Mouse (Mus musculus) v-Abl transformed pro-B cells (cell line): ENCODE results near the gene Mapkapk2.
"Not testable (repeated sequence)": the region's sequence is repeated elsewhere in the genome, so short reads cannot be mapped to it uniquely, and the experiment has no call there.

Source experiments
- in situ Hi-C, 2 experiments: fragments of 400-800 bp; cut with MboI; formaldehyde crosslinking; loops; one replicate each; pipeline ENCODE4 v1.15.1; 2025; ENCODE audit not compliant: unreplicated experiment in 2 of 2

The Mapkapk2 gene

GRCm38 (mm10) chr1:131024900-131025842 lies 72.5 kb downstream of the Mapkapk2 start:
- in situ Hi-C loops, result no loop called here

GRCm38 (mm10) chr1:131023250-131023858 lies 74.3 kb downstream of the Mapkapk2 start:
- in situ Hi-C loops, result not testable (repeated sequence)

GRCm38 (mm10) chr1:131022591-131023249 lies 74.9 kb downstream of the Mapkapk2 start:
- in situ Hi-C loops, result no loop called here

DNA sequence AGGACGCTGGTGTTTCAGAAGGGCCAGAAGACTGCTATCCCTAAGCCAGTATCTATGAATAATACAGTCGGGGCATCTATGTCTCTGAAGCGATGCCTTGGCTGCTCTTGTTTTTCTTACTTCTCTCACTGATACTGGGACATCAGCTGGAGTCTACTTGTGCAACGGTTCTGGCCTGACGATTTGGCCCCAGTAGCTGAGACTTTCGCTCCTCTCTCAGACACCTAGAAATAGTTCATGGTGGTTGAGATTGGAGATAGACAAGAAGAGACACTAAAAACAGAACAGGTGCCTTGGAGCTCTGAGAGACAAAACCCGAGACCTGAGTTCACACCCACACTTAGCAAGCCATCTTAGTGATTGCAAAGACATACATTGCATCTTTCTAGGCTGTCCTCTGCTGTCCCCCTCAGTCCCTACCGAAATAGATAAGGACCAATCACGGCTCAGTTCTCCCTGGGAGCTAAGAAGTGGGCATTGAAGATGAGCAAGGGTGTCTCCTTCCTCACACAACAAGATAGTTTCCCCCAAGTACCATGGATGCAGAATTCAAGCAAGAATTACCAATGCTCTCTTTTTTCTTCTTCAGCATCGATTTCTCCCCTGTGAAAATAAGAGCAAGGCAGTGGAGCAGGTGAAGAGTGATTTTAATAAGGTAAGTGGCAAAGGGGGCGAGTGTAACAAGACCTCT lies 75.6 kb downstream of the Mapkapk2 start:
- in situ Hi-C loops, result no loop called here

GRCm38 (mm10) chr1:131021438-131021837 lies 76.2 kb downstream of the Mapkapk2 start:
- in situ Hi-C loops, result no loop called here

DNA sequence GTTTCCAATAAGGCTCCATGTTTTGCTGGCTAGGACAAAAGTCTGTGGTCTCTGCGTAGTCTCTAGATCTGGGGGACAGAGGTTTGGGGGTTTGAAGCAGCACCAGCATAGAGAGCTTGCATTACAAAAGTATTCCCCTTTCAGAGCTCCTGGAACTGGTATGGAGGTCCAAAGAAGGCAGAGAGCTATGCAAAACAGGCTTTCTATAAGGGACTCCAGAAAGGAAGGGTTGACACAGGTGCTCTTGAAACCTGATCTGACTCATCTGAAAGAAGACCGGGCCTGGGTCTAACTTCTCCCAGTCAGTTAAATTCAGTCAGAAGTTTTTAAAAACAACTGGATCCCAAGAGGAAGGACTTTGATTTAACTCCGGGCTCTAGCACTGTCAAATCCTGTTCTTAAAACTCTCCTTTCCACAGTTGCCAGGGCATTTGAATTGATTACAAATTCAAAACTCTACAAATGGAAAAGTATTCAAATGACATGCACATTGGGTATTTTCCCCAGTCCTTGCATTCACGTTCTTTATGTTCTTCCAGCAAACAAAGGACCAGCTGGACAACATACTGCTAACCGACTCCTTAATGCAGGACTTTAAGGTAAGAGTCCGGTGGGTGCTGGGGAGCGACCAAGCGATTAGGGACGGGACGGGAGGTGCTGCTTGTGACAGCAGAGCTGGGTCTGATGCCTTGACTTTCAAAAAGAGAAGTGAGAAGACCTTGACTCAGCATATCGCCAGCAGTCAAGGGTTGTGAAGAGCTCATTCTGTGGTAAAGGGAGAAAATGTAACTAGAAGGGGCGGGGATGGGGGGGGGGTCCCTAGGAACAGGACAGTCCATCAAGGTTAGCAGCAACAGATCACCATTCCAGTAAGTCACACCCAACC lies 77.0 kb downstream of the Mapkapk2 start:
- in situ Hi-C loops, result no loop called here

- in situ Hi-C loops, result no loop called here
Measured at GRCm38 (mm10) chr1:131019492-131020098, 78.0 kb downstream of the Mapkapk2 start, which contains the start of gene Il10. Il10 (plus strand) TSS chr1:131019845.

GRCm38 (mm10) chr1:131015879-131016278 lies 81.7 kb downstream of the Mapkapk2 start:
- in situ Hi-C loops, result no loop called here

- in situ Hi-C loops, result no loop called here
Measured at GRCm38 (mm10) chr1:131015281-131015680, 82.3 kb downstream of the Mapkapk2 start.

DNA sequence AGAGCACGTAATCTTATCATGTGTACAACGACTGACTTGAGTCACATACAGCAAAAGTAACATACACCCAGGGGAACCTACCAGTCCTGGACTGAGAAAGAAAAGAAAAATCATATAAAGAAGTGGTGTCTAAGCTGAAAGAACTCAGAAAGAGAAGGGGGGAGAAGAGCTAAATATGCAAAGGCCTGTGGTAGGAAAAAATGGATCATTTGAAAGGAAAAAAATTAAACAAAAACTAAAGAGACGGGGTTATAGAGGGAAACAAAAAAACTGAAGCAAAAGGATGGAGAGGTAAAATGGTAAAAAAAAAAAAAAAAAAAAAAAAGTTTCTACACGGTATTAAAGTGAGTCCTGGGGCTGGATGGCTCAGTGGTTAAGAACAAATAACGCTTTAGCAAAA lies 83.7 kb downstream of the Mapkapk2 start:
- in situ Hi-C loops, result no loop called here

DNA sequence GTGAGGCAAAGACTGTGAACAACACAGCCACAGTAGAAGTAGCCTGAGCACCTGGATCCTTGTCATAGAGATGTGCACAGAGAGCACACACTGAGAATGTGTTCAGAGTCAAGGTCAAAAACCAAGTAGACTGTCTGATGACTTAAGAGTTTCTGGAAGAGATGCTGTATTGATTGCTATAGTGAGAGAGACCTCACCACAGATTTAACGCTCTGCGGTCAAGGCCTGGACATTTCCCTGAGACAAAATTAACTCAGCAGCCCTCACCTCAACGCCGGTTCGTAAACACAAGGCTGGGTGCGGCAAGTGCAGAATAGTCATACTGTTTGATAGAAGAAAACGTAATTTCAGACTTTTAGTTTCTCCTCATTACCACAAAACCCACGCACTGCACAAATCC lies 85.1 kb downstream of the Mapkapk2 start:
- in situ Hi-C loops, result no loop called here

- in situ Hi-C loops, result no loop called here
Measured at GRCm38 (mm10) chr1:131010201-131011153, 87.1 kb downstream of the Mapkapk2 start.

GRCm38 (mm10) chr1:131006069-131006468 lies 91.6 kb downstream of the Mapkapk2 start:
- in situ Hi-C loops, result no loop called here
